Mouse (Mus musculus) G1E (cell line): ENCODE data around the gene Sctr.

ENCODE experiments used
- CTCF ChIP-seq: IDR thresholded peaks from 2 replicates; pipeline ENCODE4 v1.5.1; 2012; ENCODE audit warnings: low read depth, low read length, inconsistent platforms, mixed read lengths
- GATA1 ChIP-seq: IDR thresholded peaks from 2 replicates; pipeline ENCODE4 v1.6.1; 2012; ENCODE audit warnings: borderline replicate concordance, low read length, inconsistent platforms, mixed read lengths
- GATA2 ChIP-seq: IDR thresholded peaks from 2 replicates; pipeline ENCODE4 v1.6.1; 2012; ENCODE audit warnings: low read depth, low read length, inconsistent platforms, borderline replicate concordance

DNA sequence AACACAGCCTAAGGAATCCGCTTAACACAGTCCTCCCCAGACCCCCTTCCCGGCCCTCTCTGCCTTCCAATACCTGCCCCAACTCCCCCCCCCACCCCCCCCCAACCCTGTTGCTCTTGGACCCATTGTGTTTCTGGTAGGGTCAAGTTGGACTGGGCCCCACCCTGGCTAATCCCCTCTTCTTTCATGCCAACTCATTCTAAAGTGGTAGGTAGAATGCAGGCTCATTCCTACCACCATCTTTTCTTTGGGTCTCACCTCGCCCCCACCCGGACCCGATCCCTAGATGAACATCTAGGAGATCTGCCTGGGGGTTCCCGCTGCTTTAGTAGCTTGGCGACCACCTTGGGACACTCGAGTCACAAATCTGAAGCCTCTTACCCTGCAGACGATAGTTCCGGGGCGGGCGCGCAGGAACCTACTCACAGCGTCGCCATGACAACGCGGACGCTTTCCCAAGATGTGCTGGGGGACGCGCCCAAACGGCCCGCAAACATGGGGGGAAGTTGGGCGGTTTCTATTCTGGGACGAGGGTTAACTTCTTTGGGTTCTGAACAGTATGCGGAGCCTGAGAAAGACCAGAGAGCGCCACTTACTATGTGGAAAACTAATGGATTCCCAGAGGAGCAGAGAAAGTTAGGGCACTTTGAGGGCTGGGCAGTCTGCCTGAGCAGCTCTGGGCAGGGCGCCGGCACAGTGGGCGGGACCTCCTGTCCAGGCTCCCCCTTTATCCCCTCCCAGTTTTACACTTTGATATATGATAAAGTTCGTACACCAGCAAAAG, 9.7 kb upstream of the Sctr start, which contains the start of gene Cfap221:
- TF ChIP-seq CTCF, result no peak
- TF ChIP-seq GATA1, result no peak
- TF ChIP-seq GATA2, result no peak
